Mouse (Mus musculus) neutrophil, adult 59 days (primary cell): Measurements from ENCODE around the gene Vwc2. TPM values are rescaled to one million over a fixed set of nuclear protein-coding genes. Genes with fewer than 3 reads are reported as not detected.

Experiments used
- total RNA-seq, 2 experiments: library from RNA; stranded (reverse); gene quantifications; 1 replicate in 1 of 2; 2 replicates in 1 of 2; pipeline ENCODE4 v1.2.4; 2023

Vwc2 gene
- not detected for total RNA-seq

GRCm38 (mm10) chr11:11113576-11114233 is at the start of gene Vwc2:
Gene Vwc2 (plus strand): TSS chr11:11114223.

